Mouse (Mus musculus): ENCODE measurements around the gene Prnd.

DNA sequence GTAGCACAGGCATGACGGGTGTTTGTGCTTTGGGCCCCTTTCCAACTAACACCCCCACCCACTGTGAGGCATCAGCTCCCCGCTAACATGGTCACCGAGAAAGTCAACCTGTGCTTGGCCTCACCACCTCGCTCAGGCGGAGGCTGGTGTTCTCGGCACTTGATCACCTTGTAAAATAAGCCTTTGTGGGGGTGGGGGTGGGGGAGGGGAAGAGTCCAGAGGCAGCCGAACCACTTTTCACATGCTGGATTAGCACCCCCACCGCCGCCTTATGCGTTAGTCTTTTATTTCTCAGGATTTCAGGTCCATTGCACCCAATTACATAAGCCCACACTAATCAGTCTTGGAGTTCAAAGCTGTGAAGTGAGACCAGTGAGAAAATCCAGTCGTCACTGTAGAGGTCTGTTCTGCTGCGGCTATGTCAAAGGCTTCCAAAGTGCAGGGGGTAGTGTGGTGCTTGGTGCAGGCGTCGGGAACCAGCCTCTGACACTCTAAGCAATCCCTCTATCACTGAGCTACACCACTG lies 43.0 kb downstream of the Prnd start:
- TF ChIP-seq CTCF (IDR thresholded peaks at IDR 0.05; ENCODE audit: extremely low read depth, insufficient read length, insufficient replicate concordance, low read depth, low read length) (no peak), POLR2A (IDR thresholded peaks at IDR 0.05; ENCODE audit: low read depth, low read length) (no peak)

All from small intestine, adult 2 months (tissue).